Mouse (Mus musculus): ENCODE measurements around the gene Clstn2.

Gene Clstn2

GRCm38 (mm10) chr9:98032573-98033272 lies at the start of gene Clstn2:
Clstn2 (minus strand) TSS chr9:98033181.
- no peak for DNase-seq (ENCODE audit: low read depth, low spot score)

GRCm38 (mm10) chr9:98067767-98068166 lies 34.8 kb upstream of the Clstn2 start:
- DNase-seq (ENCODE audit: low read depth, low spot score): no peak

GRCm38 (mm10) chr9:98061646-98062045 lies 28.7 kb upstream of the Clstn2 start:
- DNase-seq (ENCODE audit: low read depth, low spot score): no peak

- DNase-seq (ENCODE audit: low read depth, low spot score): no peak
Observed at GRCm38 (mm10) chr9:98057291-98057690, 24.3 kb upstream of the Clstn2 start.

- no peak for DNase-seq (ENCODE audit: low read depth, low spot score)
Observed at GRCm38 (mm10) chr9:98051343-98051742, 18.4 kb upstream of the Clstn2 start.

- DNase-seq (ENCODE audit: low read depth, low spot score): no peak
Observed at GRCm38 (mm10) chr9:98033273-98033855, 383 bp upstream of the Clstn2 start.

- no peak for DNase-seq (ENCODE audit: low read depth, low spot score)
Observed at GRCm38 (mm10) chr9:98031898-98032572, 946 bp downstream of the Clstn2 start.

GRCm38 (mm10) chr9:98030715-98031114 lies 2.3 kb downstream of the Clstn2 start:
- no peak for DNase-seq (ENCODE audit: low read depth, low spot score)

- no peak for DNase-seq (ENCODE audit: low read depth, low spot score)
Observed at GRCm38 (mm10) chr9:98025548-98025947, 7.4 kb downstream of the Clstn2 start.

GRCm38 (mm10) chr9:98023069-98023468 lies 9.9 kb downstream of the Clstn2 start:
- DNase-seq (ENCODE audit: low read depth, low spot score): no peak

- no peak for DNase-seq (ENCODE audit: low read depth, low spot score)
Observed at GRCm38 (mm10) chr9:98019876-98020275, 13.1 kb downstream of the Clstn2 start.

- DNase-seq (ENCODE audit: low read depth, low spot score): no peak
Observed at GRCm38 (mm10) chr9:98018687-98019086, 14.3 kb downstream of the Clstn2 start.

GRCm38 (mm10) chr9:98016576-98016975 lies 16.4 kb downstream of the Clstn2 start:
- no peak for DNase-seq (ENCODE audit: low read depth, low spot score)

GRCm38 (mm10) chr9:97996349-97996748 lies 36.6 kb downstream of the Clstn2 start:
- DNase-seq (ENCODE audit: low read depth, low spot score): no peak

GRCm38 (mm10) chr9:97995723-97996122 lies 37.3 kb downstream of the Clstn2 start:
- DNase-seq (ENCODE audit: low read depth, low spot score): no peak

GRCm38 (mm10) chr9:97992131-97992530 lies 40.9 kb downstream of the Clstn2 start:
- no peak for DNase-seq (ENCODE audit: low read depth, low spot score)

- no peak for DNase-seq (ENCODE audit: low read depth, low spot score)
Observed at GRCm38 (mm10) chr9:97977339-97977738, 55.6 kb downstream of the Clstn2 start.

GRCm38 (mm10) chr9:97974801-97975347 lies 58.1 kb downstream of the Clstn2 start:
- DNase-seq (ENCODE audit: low read depth, low spot score): no peak

- DNase-seq (ENCODE audit: low read depth, low spot score): no peak
Observed at GRCm38 (mm10) chr9:97966691-97967090, 66.3 kb downstream of the Clstn2 start.

GRCm38 (mm10) chr9:97957508-97957907 lies 75.5 kb downstream of the Clstn2 start:
- DNase-seq (ENCODE audit: low read depth, low spot score): no peak

GRCm38 (mm10) chr9:97956407-97957106 lies 76.4 kb downstream of the Clstn2 start:
- no peak for DNase-seq (ENCODE audit: low read depth, low spot score)

All from A20 (cell line).